Mouse (Mus musculus) embryo, embryonic 9.5 days (tissue): ENCODE results near the gene Kpna7.
"Not testable (repeated sequence)": the region's sequence is repeated elsewhere in the genome, so short reads cannot be mapped to it uniquely, and the experiment has no call there.

Source experiments
- DNase-seq: peaks from one replicate; pipeline ENCODE4 v3.0.0-alpha.2; 2017; ENCODE audit errors: extremely low spot score

The Kpna7 gene

GRCm38 (mm10) chr5:145102706-145103105 is 18.9 kb upstream of the Kpna7 start:
- DNase-seq, result no peak

GRCm38 (mm10) chr5:145101451-145101850 is 17.6 kb upstream of the Kpna7 start:
- DNase-seq, result not testable (repeated sequence)

- no peak for DNase-seq
These were observed 17.1 kb upstream of the Kpna7 start for GRCm38 (mm10) chr5:145100960-145101359.

GRCm38 (mm10) chr5:145098340-145098821 is 14.6 kb upstream of the Kpna7 start:
- no peak for DNase-seq

GRCm38 (mm10) chr5:145096195-145096594 is 12.4 kb upstream of the Kpna7 start:
- DNase-seq, result no peak

- no peak for DNase-seq
These were observed 6.0 kb upstream of the Kpna7 start for GRCm38 (mm10) chr5:145089878-145090277.

- no peak for DNase-seq
These were observed 4.4 kb upstream of the Kpna7 start for GRCm38 (mm10) chr5:145088186-145088585.

GRCm38 (mm10) chr5:145084822-145085221 is 992 bp upstream of the Kpna7 start:
- no peak for DNase-seq

- not testable (repeated sequence) for DNase-seq
These were observed 629 bp downstream of the Kpna7 start for GRCm38 (mm10) chr5:145083201-145083600.

- no peak for DNase-seq
These were observed 1.8 kb downstream of the Kpna7 start for GRCm38 (mm10) chr5:145081866-145082613.

- DNase-seq, result no peak
These were observed 8.7 kb downstream of the Kpna7 start for GRCm38 (mm10) chr5:145075081-145075480.

- peak; percentile 10 for DNase-seq
These were observed 12.5 kb downstream of the Kpna7 start for GRCm38 (mm10) chr5:145071342-145071741.

- peak; percentile 67 for DNase-seq
These were observed 14.1 kb downstream of the Kpna7 start for GRCm38 (mm10) chr5:145069707-145070106.

GRCm38 (mm10) chr5:145068863-145069262 is 15.0 kb downstream of the Kpna7 start:
- no peak for DNase-seq

GRCm38 (mm10) chr5:145064765-145065340 is 19.0 kb downstream of the Kpna7 start:
- no peak for DNase-seq

GRCm38 (mm10) chr5:145059524-145059923 is 24.3 kb downstream of the Kpna7 start:
- DNase-seq, result no peak

GRCm38 (mm10) chr5:145058722-145059121 is 25.1 kb downstream of the Kpna7 start:
- DNase-seq, result no peak

- no peak for DNase-seq
These were observed 25.9 kb downstream of the Kpna7 start for GRCm38 (mm10) chr5:145057907-145058306.

GRCm38 (mm10) chr5:145054187-145054586 is 29.6 kb downstream of the Kpna7 start:
- DNase-seq, result not testable (repeated sequence)

GRCm38 (mm10) chr5:145042690-145043089 is 41.1 kb downstream of the Kpna7 start, which contains the start of gene 1700018F24Rik:
TSS of gene 1700018F24Rik (plus strand) at chr5:145042990.
- DNase-seq, result not testable (repeated sequence)

GRCm38 (mm10) chr5:145041628-145042027 is 42.2 kb downstream of the Kpna7 start:
- peak; percentile 26 for DNase-seq

GRCm38 (mm10) chr5:145032391-145032790 is 51.4 kb downstream of the Kpna7 start, which contains the start of gene Gm4871:
TSS of gene Gm4871 (minus strand) at chr5:145032754.
- not testable (repeated sequence) for DNase-seq

- DNase-seq, result not testable (repeated sequence)
These were observed 53.4 kb downstream of the Kpna7 start for GRCm38 (mm10) chr5:145030476-145030875.
